Mouse (Mus musculus) bone marrow macrophage, adult 2 months (primary cell): ENCODE results near the gene Snapc5.

Experiments
- CTCF ChIP-seq: IDR thresholded peaks from 2 replicates; pipeline ENCODE4 v1.5.1; 2012; ENCODE audit warnings: low read depth, mild to moderate bottlenecking, low read length, moderate library complexity
- POLR2A ChIP-seq: IDR thresholded peaks from 2 replicates; pipeline ENCODE4 v1.6.1; 2012; ENCODE audit warnings: mild to moderate bottlenecking, low read depth, low read length, borderline replicate concordance

DNA sequence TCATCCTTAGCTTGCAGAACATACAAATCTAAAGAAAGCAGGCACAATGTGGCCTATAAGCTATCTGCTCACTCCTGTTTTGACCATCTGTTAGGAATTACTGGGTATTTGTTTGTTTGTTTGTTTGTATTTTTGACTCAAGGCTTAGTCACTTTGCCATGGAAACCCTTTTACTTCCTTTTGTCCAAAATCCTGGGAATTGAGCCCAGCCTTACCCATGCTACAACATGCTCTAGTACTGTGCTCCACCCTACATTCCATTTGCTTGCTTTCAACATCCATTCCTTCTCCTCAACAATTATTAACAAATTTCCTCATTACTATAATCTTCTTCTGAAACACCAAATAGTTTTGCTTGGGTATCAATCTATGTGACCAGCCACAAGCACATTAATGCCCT is 23.8 kb downstream of the Snapc5 start:
- TF ChIP-seq CTCF (no peak), POLR2A (no peak)
